ENCODE assay signal across 8 mouse cellular contexts in genomic region chr9:88548614-88548945, GRCm38 (mm10). TPM values are rescaled to one million over a fixed set of nuclear protein-coding genes. Genes with fewer than 3 reads are reported as not detected.
A peak's percentile ranks its signal among the peaks of the same experiment; 100 is the strongest.
DNase-seq lines count a peak whose midpoint lies in the region; ATAC-seq and TF ChIP-seq lines count a peak whose summit lies in the region.

No protein-coding gene starts in this region.

- no peak for TF ChIP-seq CTCF in ES-Bruce4 (IDR thresholded peaks at IDR 0.05; ENCODE audit: low read depth, low read length)

- no peaks in the 10 kb centered on the region for H3K27me3 ChIP-seq in heart, embryonic 13.5 days (replicated peaks)
- H3K27me3 ChIP-seq in ES-Bruce4 (ENCODE audit: control insufficient read depth, insufficient read depth, low read length, poor library complexity, severe bottlenecking) = no peaks in the 10 kb centered on the region
- no peaks in the 10 kb centered on the region for H3K27me3 ChIP-seq in forebrain, embryonic 14.5 days (replicated peaks; ENCODE audit: control insufficient read depth, insufficient read depth, low read length)
- no peaks in the 10 kb centered on the region for H3K27me3 ChIP-seq in liver, embryonic 16.5 days (ENCODE audit: control insufficient read depth, insufficient read depth, low read depth, low read length)

- peaks cover 12% of the 10 kb centered on the region for H3K36me3 ChIP-seq in heart, embryonic 13.5 days
- H3K36me3 ChIP-seq in ES-Bruce4 (ENCODE audit: control insufficient read depth, insufficient read depth, low read length, poor library complexity, severe bottlenecking) = 0 out of 2 replicates have a peak, but pooled peaks cover 2% of the 10 kb centered on the region
- 0 out of 2 replicates have a peak, but pooled peaks cover 3% of the 10 kb centered on the region for H3K36me3 ChIP-seq in forebrain, embryonic 14.5 days (ENCODE audit: control insufficient read depth, insufficient read depth, low read length)
- H3K36me3 ChIP-seq in liver, embryonic 16.5 days (ENCODE audit: control insufficient read depth, insufficient read depth) = no peaks in the 10 kb centered on the region

- TF ChIP-seq POLR2A in ES-Bruce4 (IDR thresholded peaks at IDR 0.05; ENCODE audit: insufficient read depth, low read length) = no peak

- H3K4me1 ChIP-seq in heart, embryonic 13.5 days = peaks cover 19% of the 10 kb centered on the region
- H3K4me1 ChIP-seq in ES-Bruce4 (ENCODE audit: control insufficient read depth, insufficient read depth, low read length) = no peaks in the 10 kb centered on the region
- H3K4me1 ChIP-seq in forebrain, embryonic 14.5 days (ENCODE audit: control insufficient read depth, insufficient read depth, low read length) = peaks cover 17% of the 10 kb centered on the region
- H3K4me1 ChIP-seq in liver, embryonic 16.5 days (ENCODE audit: control insufficient read depth, low read depth, low read length) = peaks cover 24% of the 10 kb centered on the region

- H3K9ac ChIP-seq in heart, embryonic 13.5 days = peak overlapping the region; percentile 89
- H3K9ac ChIP-seq in ES-Bruce4 (ENCODE audit: low read depth, poor library complexity, severe bottlenecking) = peak overlapping the region; percentile 73
- peak overlapping the region; percentile 77 for H3K9ac ChIP-seq in forebrain, embryonic 14.5 days (ENCODE audit: low read length)
- H3K9ac ChIP-seq in liver, embryonic 16.5 days (ENCODE audit: low read depth, low read length) = peak overlapping the region; percentile 87

- no peaks in the 10 kb centered on the region for H3K9me3 ChIP-seq in heart, embryonic 13.5 days
- no peaks in the 10 kb centered on the region for H3K9me3 ChIP-seq in ES-Bruce4 (replicated peaks; ENCODE audit: control insufficient read depth, insufficient read depth, low read length, poor library complexity, severe bottlenecking)
- no peaks in the 10 kb centered on the region for H3K9me3 ChIP-seq in forebrain, embryonic 14.5 days (replicated peaks; ENCODE audit: control insufficient read depth, low read length)
- no peaks in the 10 kb centered on the region for H3K9me3 ChIP-seq in liver, embryonic 16.5 days (replicated peaks; ENCODE audit: control insufficient read depth, low read length)

- ATAC-seq in heart, embryonic 13.5 days (ENCODE audit: extremely low read depth, insufficient number of reproducible peaks, low FRiP score, low TSS enrichment) = no peak
- peak; percentile 3; the same call in 1 of the 2 replicates for ATAC-seq in forebrain, embryonic 14.5 days
- no peak for ATAC-seq in liver, embryonic 16.5 days (ENCODE audit: low read depth)
- ATAC-seq in CD4-positive, CD25-positive, alpha-beta regulatory T cell, adult 4 months = no peak

- no peak for TF ChIP-seq EP300 in ES-Bruce4 (IDR thresholded peaks at IDR 0.05; ENCODE audit: insufficient read depth, low read depth, low read length)

- 2% methylated on average over 8 of the region's 8 CpGs for WGBS in heart, embryonic 13.5 days
- WGBS in forebrain, embryonic 14.5 days = 7% methylated on average over 8 of the region's 8 CpGs
- WGBS in liver, embryonic 16.5 days (ENCODE audit: insufficient replicate concordance) = 3% methylated on average over 8 of the region's 8 CpGs

- peak overlapping the region; percentile 86 for H3K4me2 ChIP-seq in heart, embryonic 13.5 days
- H3K4me2 ChIP-seq in forebrain, embryonic 14.5 days (ENCODE audit: low read length) = peak overlapping the region; percentile 51
- H3K4me2 ChIP-seq in liver, embryonic 16.5 days (ENCODE audit: low read depth, low read length) = peak overlapping the region; percentile 84

- H3K4me3 ChIP-seq in heart, embryonic 13.5 days = peak overlapping the region; percentile 92
- H3K4me3 ChIP-seq in ES-Bruce4 (ENCODE audit: low read depth, low read length) = peak overlapping the region; percentile 98
- H3K4me3 ChIP-seq in forebrain, embryonic 14.5 days (ENCODE audit: low read depth, low read length) = peak overlapping the region; percentile 51
- H3K4me3 ChIP-seq in liver, embryonic 16.5 days (ENCODE audit: low read depth, low read length) = peak overlapping the region; percentile 82

- peak overlapping the region; percentile 84 for H3K27ac ChIP-seq in heart, embryonic 13.5 days (replicated peaks)
- no peak overlapping the region for H3K27ac ChIP-seq in ES-Bruce4 (ENCODE audit: insufficient read depth, low read length)
- H3K27ac ChIP-seq in forebrain, embryonic 14.5 days (ENCODE audit: low read depth, low read length) = peak overlapping the region; percentile 72; the same call in 1 of the 2 replicates
- peak overlapping the region; percentile 91 for H3K27ac ChIP-seq in liver, embryonic 16.5 days (ENCODE audit: low read length)

- DNase-seq in heart, adult 11 months = no peak
- DNase-seq in forebrain, embryonic 14.5 days (ENCODE audit: low spot score) = no peak
- DNase-seq in right cerebral cortex, postnatal 14 days = no peak
- DNase-seq in layer of hippocampus, postnatal 14 days (ENCODE audit: low spot score in 2 of 2) = no peak

RNA-seq across cellular contexts. Expression of gene Zfp949, which starts 0.8 kb away (rescaled TPM):
- 6.3 and 8.4 TPM in 2 replicates for polyA plus RNA-seq in heart, embryonic 13.5 days (2015; fragmentation: Nextera tagmentation; extraction: Ambion mirVana)
- polyA plus RNA-seq in ES-Bruce4 (2011; ENCODE audit: insufficient read depth, insufficient read length, low read depth, missing spikeins) = 7.9 and 11.5 TPM in 2 replicates
- polyA plus RNA-seq in forebrain, embryonic 14.5 days (2014; fragmentation: Nextera tagmentation; extraction: Ambion mirVana) = 11.8 and 14.8 TPM in 2 replicates
- polyA plus RNA-seq in liver, embryonic 16.5 days (2015; fragmentation: Nextera tagmentation; extraction: Ambion mirVana) = 7.9 and 8.4 TPM in 2 replicates
- total RNA-seq in layer of hippocampus, postnatal 14 days (2021) = 10 to 100 TPM; 17.8 to 21.1 TPM
- 10 to 100 TPM; 15.4 to 16.7 TPM for polyA plus RNA-seq in CD4-positive, CD25-positive, alpha-beta regulatory T cell, adult 4 months (2017; shearing (Covaris generic))

RNA-seq across cellular contexts. Expression of gene Trim43a, which starts 32.1 kb away (rescaled TPM):
- 0.23 and 0.39 TPM in 2 replicates for polyA plus RNA-seq in heart, embryonic 13.5 days (2015; fragmentation: Nextera tagmentation; extraction: Ambion mirVana)
- not detected in 2 replicates for polyA plus RNA-seq in ES-Bruce4 (2011; ENCODE audit: insufficient read depth, insufficient read length, low read depth, missing spikeins)
- polyA plus RNA-seq in forebrain, embryonic 14.5 days (2014; fragmentation: Nextera tagmentation; extraction: Ambion mirVana) = 0.11 TPM in 2 replicates
- 0.06 and 0.08 TPM in 2 replicates for polyA plus RNA-seq in liver, embryonic 16.5 days (2015; fragmentation: Nextera tagmentation; extraction: Ambion mirVana)
- under 1 TPM in 1 of 2 experiments, not detected in 1; 0.69 TPM for total RNA-seq in layer of hippocampus, postnatal 14 days (2021)
- not detected for polyA plus RNA-seq in CD4-positive, CD25-positive, alpha-beta regulatory T cell, adult 4 months (2017; shearing (Covaris generic))
